In the genomic region with DNA sequence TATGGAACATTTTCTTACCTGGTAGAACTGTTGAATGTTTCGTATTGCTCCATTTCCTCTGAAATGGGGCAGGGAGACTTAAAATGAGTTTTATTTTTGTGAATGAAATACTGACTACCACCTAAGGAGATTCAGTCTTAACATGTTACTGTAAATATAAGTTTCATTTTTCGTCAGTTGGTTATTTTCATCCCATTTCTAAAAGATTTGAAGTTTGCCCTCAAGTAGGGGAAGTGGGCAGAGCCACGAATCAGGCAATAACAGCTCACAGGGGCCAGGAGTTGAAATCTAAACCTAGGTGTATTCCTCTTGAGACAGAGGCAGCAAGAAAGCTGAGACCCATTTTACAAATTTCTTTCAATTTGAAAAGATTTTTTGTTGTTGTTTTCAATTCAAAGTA, we compare ENCODE assay signal across 27 mouse cellular contexts.
"Had no signal": no experiment of that assay in that cellular context is flagged by ENCODE, and none has a peak within 500 bp of the region (broad histone marks: within the 10 kb centered on the region; RNA-seq: fewer than 3 reads in every experiment).

No protein-coding gene starts in this region.

- DNase-seq: cerebellum, adult 9-10 months; cerebellum, adult 9-11 months; cerebellum, postnatal 10 days; cerebellum, postnatal 14 days; cerebellum, postnatal 25 days; cerebellum, postnatal 36 days; embryo, embryonic 11 days; forebrain, postnatal 0 days; gastrocnemius, adult 2 months; gastrocnemius, postnatal 10 days; gastrocnemius, postnatal 14 days; gastrocnemius, postnatal 25 days; gastrocnemius, postnatal 36 days; heart, adult 11 months; heart, adult 18-20 months; heart, adult 2 months had no signal

- H3K36me3 ChIP-seq: embryonic facial prominence, embryonic 10.5 days; embryonic facial prominence, embryonic 12.5 days; embryonic facial prominence, embryonic 13.5 days; embryonic facial prominence, embryonic 15.5 days; forebrain, embryonic 10.5 days; forebrain, embryonic 12.5 days; forebrain, embryonic 15.5 days had no signal

- H3K4me3 ChIP-seq: embryonic facial prominence, embryonic 10.5 days; embryonic facial prominence, embryonic 12.5 days; embryonic facial prominence, embryonic 13.5 days; embryonic facial prominence, embryonic 15.5 days; erythroblast, embryonic 14.5 days; forebrain, embryonic 10.5 days; forebrain, embryonic 12.5 days; forebrain, embryonic 13.5 days; forebrain, embryonic 15.5 days; gastrocnemius, adult 2 months; heart, adult 2 months had no signal

- H3K4me1 ChIP-seq: embryonic facial prominence, embryonic 10.5 days; embryonic facial prominence, embryonic 12.5 days; embryonic facial prominence, embryonic 13.5 days; embryonic facial prominence, embryonic 15.5 days; forebrain, embryonic 10.5 days; forebrain, embryonic 12.5 days; forebrain, embryonic 13.5 days; forebrain, embryonic 15.5 days had no signal

- H3K9ac ChIP-seq: embryonic facial prominence, embryonic 12.5 days; embryonic facial prominence, embryonic 13.5 days; embryonic facial prominence, embryonic 15.5 days; forebrain, embryonic 12.5 days; forebrain, embryonic 13.5 days; forebrain, embryonic 15.5 days; forebrain, postnatal 0 days had no signal

- ATAC-seq: forebrain, embryonic 13.5 days; forebrain, embryonic 14.5 days; forebrain, embryonic 15.5 days; forebrain, embryonic 16.5 days; forebrain, postnatal 0 days had no signal

- H3K4me2 ChIP-seq: embryonic facial prominence, embryonic 12.5 days; embryonic facial prominence, embryonic 13.5 days; embryonic facial prominence, embryonic 15.5 days; forebrain, embryonic 12.5 days; forebrain, embryonic 13.5 days; forebrain, embryonic 15.5 days had no signal

- H3K27ac ChIP-seq: embryonic facial prominence, embryonic 10.5 days; embryonic facial prominence, embryonic 12.5 days; embryonic facial prominence, embryonic 13.5 days; embryonic facial prominence, embryonic 15.5 days; forebrain, embryonic 10.5 days; forebrain, embryonic 12.5 days; forebrain, embryonic 13.5 days; forebrain, embryonic 15.5 days; gastrocnemius, adult 2 months; heart, adult 2 months had no signal

- H3K27me3 ChIP-seq: embryonic facial prominence, embryonic 12.5 days; embryonic facial prominence, embryonic 13.5 days; embryonic facial prominence, embryonic 15.5 days; forebrain, embryonic 12.5 days; forebrain, embryonic 13.5 days; forebrain, embryonic 15.5 days had no signal

- H3K9me3 ChIP-seq: embryonic facial prominence, embryonic 10.5 days; embryonic facial prominence, embryonic 12.5 days; embryonic facial prominence, embryonic 13.5 days; embryonic facial prominence, embryonic 15.5 days; forebrain, embryonic 10.5 days; forebrain, embryonic 12.5 days; forebrain, embryonic 13.5 days; forebrain, embryonic 15.5 days had no signal
